Mouse (Mus musculus): ENCODE measurements around the gene Ptgis. TPM values are rescaled to one million over a fixed set of nuclear protein-coding genes. Genes with fewer than 3 reads are reported as not detected.

The Ptgis gene
- polyA plus RNA-seq, 1 experiment, result 116 TPM

DNA sequence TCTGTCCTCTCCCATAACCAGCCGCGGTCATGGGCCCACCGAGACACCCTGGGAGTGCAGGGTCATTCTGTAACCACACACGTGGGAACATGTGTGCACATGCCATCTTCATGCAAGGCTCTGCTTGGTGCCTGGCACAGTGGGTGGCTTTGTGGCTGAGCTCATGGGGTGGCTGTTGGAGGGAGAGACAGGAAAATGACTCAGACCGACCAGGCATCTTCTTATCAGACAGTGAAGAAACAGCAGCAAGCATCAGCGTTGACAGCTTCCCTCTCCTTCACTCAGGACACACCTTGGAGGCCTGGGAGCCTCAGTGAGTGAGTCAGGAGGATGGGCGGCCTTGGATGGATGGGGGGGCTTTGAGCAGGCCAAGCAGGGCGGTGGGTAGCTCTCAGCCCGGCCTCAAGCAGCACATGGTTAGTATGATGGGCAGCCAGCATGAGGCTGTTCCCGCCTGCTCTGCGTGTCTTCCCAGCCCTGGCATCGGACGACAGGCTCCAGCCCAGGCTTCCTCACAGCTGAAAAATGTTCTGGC lies 32.9 kb upstream of the Ptgis start:
- H3K27me3 ChIP-seq (ENCODE audit: control insufficient read depth, insufficient read depth, insufficient read length), result no peaks in the 10 kb centered on the region
- TF ChIP-seq TCF12 (IDR thresholded peaks at IDR 0.05; ENCODE audit: insufficient read depth, poor library complexity, severe bottlenecking) (no peak), MYOG (IDR thresholded peaks at IDR 0.05; ENCODE audit: control insufficient read depth in 1 of 3, insufficient read depth in 1 of 3, insufficient read length in 2 of 3, low read depth in 2 of 3) (peak in 1 of 3 experiments; percentile 5), MYOD1 (IDR thresholded peaks at IDR 0.05; ENCODE audit: control insufficient read depth in 1 of 3, insufficient read length in 2 of 3, low read depth in 2 of 3) (peak in 1 of 3 experiments; percentile 6)
- no peaks in the 10 kb centered on the region for H3K79me2 ChIP-seq (ENCODE audit: control insufficient read depth, insufficient read depth)
- H3ac ChIP-seq (ENCODE audit: control insufficient read depth, insufficient read length), result no peak overlapping the region
- H3K36me3 ChIP-seq (ENCODE audit: control insufficient read depth, insufficient read depth), result no peaks in the 10 kb centered on the region
- H3K4me2 ChIP-seq (ENCODE audit: low read depth), result no peak overlapping the region
- no peak overlapping the region for H3K4me3 ChIP-seq

DNA sequence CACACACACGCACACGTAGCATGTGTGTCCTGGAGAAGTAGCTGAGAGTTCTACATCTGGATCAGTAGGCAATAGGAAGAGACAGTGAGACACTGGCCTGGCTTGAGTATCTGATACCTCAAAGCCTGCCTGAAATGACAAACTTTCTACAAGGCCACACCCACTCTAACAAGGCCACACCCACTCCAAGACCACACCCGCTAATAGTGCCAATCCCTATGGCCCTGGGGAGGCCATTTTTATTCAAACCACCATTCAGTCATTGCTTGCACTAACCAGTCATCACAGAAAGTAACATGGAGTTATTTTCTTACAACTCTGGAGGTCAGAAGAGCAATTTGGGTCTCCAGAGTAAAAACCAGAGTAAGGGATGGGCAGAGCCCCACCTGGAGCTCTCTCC lies 32.3 kb upstream of the Ptgis start:
- Histone ChIP-seq H3K4me3 (no peak overlapping the region), H3K4me2 (ENCODE audit: low read depth) (no peak overlapping the region), H3K79me2 (ENCODE audit: control insufficient read depth, insufficient read depth) (no peaks in the 10 kb centered on the region), H3ac (ENCODE audit: control insufficient read depth, insufficient read length) (no peak overlapping the region), H3K27me3 (ENCODE audit: control insufficient read depth, insufficient read depth, insufficient read length) (no peaks in the 10 kb centered on the region), H3K36me3 (ENCODE audit: control insufficient read depth, insufficient read depth) (no peaks in the 10 kb centered on the region)
- TF ChIP-seq E2F4 (IDR thresholded peaks at IDR 0.05; ENCODE audit: insufficient read depth), result no peak
- TF ChIP-seq CEBPB (IDR thresholded peaks at IDR 0.05; ENCODE audit: insufficient read depth, poor library complexity, severe bottlenecking), result no peak
- no peak for TF ChIP-seq USF1 (IDR thresholded peaks at IDR 0.05; ENCODE audit: low read depth)
- no peak for TF ChIP-seq TCF12 (IDR thresholded peaks at IDR 0.05; ENCODE audit: insufficient read depth, poor library complexity, severe bottlenecking)
- TF ChIP-seq MYOG (IDR thresholded peaks at IDR 0.05; ENCODE audit: control insufficient read depth in 1 of 3, insufficient read depth in 1 of 3, insufficient read length in 2 of 3, low read depth in 2 of 3), result no peak

DNA sequence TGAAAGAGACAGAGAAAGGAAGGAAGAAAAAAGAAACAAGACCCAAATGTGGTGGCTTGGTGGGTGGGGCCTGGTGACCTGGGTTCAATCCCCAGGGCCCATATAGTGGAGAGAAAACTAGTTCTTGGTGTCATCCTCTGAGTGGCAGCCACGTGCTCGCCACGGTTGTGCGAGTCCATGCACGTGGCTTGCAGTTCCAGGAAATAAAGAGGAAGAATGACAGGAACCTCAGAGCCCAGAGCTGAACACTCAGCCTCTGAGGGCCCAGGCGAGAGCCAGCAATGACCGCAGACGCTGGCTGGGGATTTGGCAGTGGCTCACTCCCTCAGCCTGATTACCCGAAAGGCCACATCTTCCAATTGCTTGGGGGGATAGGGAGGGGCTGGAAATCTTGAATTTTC lies 30.7 kb upstream of the Ptgis start:
- H3ac ChIP-seq (ENCODE audit: control insufficient read depth, insufficient read length), result no peak overlapping the region
- TF ChIP-seq POLR2A (IDR thresholded peaks at IDR 0.05; ENCODE audit: insufficient read length, low read depth), result no peak
- H3K27me3 ChIP-seq (ENCODE audit: control insufficient read depth, insufficient read depth, insufficient read length), result no peaks in the 10 kb centered on the region
- no peaks in the 10 kb centered on the region for H3K36me3 ChIP-seq (ENCODE audit: control insufficient read depth, insufficient read depth)
- H3K79me2 ChIP-seq (ENCODE audit: control insufficient read depth, insufficient read depth), result no peaks in the 10 kb centered on the region
- H3K4me2 ChIP-seq (ENCODE audit: low read depth), result no peak overlapping the region
- H3K4me3 ChIP-seq, result no peak overlapping the region

DNA sequence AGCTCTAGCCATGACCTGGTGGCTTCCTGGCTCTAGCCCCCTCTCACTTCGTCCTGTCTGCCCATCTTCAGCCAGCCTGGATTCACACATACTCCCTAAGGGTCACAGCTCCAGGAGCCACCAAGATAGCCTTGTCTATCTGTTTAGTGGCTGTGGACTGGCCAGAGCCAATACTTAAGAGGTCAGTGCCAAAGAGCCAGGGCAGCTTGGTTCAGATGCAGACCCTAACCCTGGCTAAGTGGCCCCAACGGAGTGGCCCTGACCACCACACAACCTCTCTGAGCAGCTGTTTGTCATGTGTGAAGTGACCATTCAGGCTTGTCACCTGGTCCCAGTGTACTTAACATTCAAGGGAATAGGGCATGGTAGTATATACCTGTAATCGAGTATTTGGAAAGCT lies 30.1 kb upstream of the Ptgis start:
- Histone ChIP-seq H3K27me3 (ENCODE audit: control insufficient read depth, insufficient read depth, insufficient read length) (no peaks in the 10 kb centered on the region), H3ac (ENCODE audit: control insufficient read depth, insufficient read length) (no peak overlapping the region), H3K4me2 (ENCODE audit: low read depth) (no peak overlapping the region), H3K4me3 (no peak overlapping the region), H3K36me3 (ENCODE audit: control insufficient read depth, insufficient read depth) (no peaks in the 10 kb centered on the region), H3K79me2 (ENCODE audit: control insufficient read depth, insufficient read depth) (no peaks in the 10 kb centered on the region)
- TF ChIP-seq TCF12 (IDR thresholded peaks at IDR 0.05; ENCODE audit: insufficient read depth, poor library complexity, severe bottlenecking), result no peak
- no peak for TF ChIP-seq POLR2AphosphoS2 (IDR thresholded peaks at IDR 0.05; ENCODE audit: insufficient read length, low read depth)
- no peak for TF ChIP-seq POLR2A (IDR thresholded peaks at IDR 0.05; ENCODE audit: insufficient read length, low read depth)
- TF ChIP-seq SRF (IDR thresholded peaks at IDR 0.05; ENCODE audit: control insufficient read depth, insufficient read length, low read depth), result no peak

DNA sequence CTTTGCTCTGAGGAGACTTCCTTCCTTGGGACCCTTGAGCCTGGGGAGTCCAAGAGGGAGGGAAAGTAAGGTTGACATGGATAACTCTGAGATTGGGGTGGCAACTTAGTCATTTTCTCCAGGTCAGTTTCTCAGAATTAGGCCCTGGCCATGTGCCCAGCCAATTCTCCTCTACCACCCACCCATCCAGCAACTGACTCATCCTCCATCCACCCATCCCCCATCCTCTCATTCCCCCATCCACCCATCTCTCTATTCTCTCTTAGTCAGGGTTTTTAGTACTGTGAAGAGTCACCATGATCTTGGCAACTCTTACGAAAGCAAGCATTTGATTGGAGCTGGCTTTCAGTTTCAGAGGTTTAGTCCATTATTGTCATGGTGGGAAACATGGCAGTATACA lies 28.3 kb upstream of the Ptgis start:
- Histone ChIP-seq H3K4me3 (no peak overlapping the region), H3K36me3 (ENCODE audit: control insufficient read depth, insufficient read depth) (no peaks in the 10 kb centered on the region), H3K79me2 (ENCODE audit: control insufficient read depth, insufficient read depth) (no peaks in the 10 kb centered on the region), H3K27me3 (ENCODE audit: control insufficient read depth, insufficient read depth, insufficient read length) (no peaks in the 10 kb centered on the region), H3ac (ENCODE audit: control insufficient read depth, insufficient read length) (no peak overlapping the region), H3K4me2 (ENCODE audit: low read depth) (peak overlapping the region; percentile 14)
- no peak for TF ChIP-seq MYOG (IDR thresholded peaks at IDR 0.05; ENCODE audit: control insufficient read depth in 1 of 3, insufficient read depth in 1 of 3, insufficient read length in 2 of 3, low read depth in 2 of 3)
- no peak for TF ChIP-seq USF1 (IDR thresholded peaks at IDR 0.05; ENCODE audit: low read depth)
- TF ChIP-seq POLR2A (IDR thresholded peaks at IDR 0.05; ENCODE audit: insufficient read length, low read depth), result no peak
- no peak for TF ChIP-seq MAX (IDR thresholded peaks at IDR 0.05; ENCODE audit: low read depth)
- no peak for TF ChIP-seq CEBPB (IDR thresholded peaks at IDR 0.05; ENCODE audit: insufficient read depth, poor library complexity, severe bottlenecking)
- no peak for TF ChIP-seq REST (IDR thresholded peaks at IDR 0.05; ENCODE audit: insufficient read depth, insufficient read length)
- no peak for TF ChIP-seq TCF12 (IDR thresholded peaks at IDR 0.05; ENCODE audit: insufficient read depth, poor library complexity, severe bottlenecking)
- TF ChIP-seq TCF3 (IDR thresholded peaks at IDR 0.05; ENCODE audit: insufficient read length, low read depth), result no peak
- TF ChIP-seq POLR2AphosphoS2 (IDR thresholded peaks at IDR 0.05; ENCODE audit: insufficient read length, low read depth), result no peak
- TF ChIP-seq E2F4 (IDR thresholded peaks at IDR 0.05; ENCODE audit: insufficient read depth), result no peak
- TF ChIP-seq MYOD1 (IDR thresholded peaks at IDR 0.05; ENCODE audit: control insufficient read depth in 1 of 3, insufficient read length in 2 of 3, low read depth in 2 of 3), result no peak

DNA sequence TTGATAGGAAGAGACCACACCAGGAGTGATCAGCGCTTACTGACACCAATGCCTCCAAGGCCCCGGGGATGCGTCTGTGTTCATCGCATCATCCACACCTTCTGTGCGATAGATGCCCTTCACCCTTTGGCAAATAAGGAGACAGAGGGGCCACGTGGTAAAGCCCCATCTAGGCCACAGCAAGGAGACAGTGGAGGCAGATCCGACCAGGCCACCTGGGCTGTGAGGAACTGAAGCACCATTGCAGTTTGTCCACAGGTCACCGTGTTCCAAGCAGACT lies 27.9 kb upstream of the Ptgis start:
- no peak overlapping the region for H3K4me3 ChIP-seq
- TF ChIP-seq MYOG (IDR thresholded peaks at IDR 0.05; ENCODE audit: control insufficient read depth in 1 of 3, insufficient read depth in 1 of 3, insufficient read length in 2 of 3, low read depth in 2 of 3) (no peak), CEBPB (IDR thresholded peaks at IDR 0.05; ENCODE audit: insufficient read depth, poor library complexity, severe bottlenecking) (no peak), REST (IDR thresholded peaks at IDR 0.05; ENCODE audit: insufficient read depth, insufficient read length) (no peak), POLR2AphosphoS2 (IDR thresholded peaks at IDR 0.05; ENCODE audit: insufficient read length, low read depth) (no peak), TCF12 (IDR thresholded peaks at IDR 0.05; ENCODE audit: insufficient read depth, poor library complexity, severe bottlenecking) (no peak), MAX (IDR thresholded peaks at IDR 0.05; ENCODE audit: low read depth) (no peak), TCF3 (IDR thresholded peaks at IDR 0.05; ENCODE audit: insufficient read length, low read depth) (no peak), MYOD1 (IDR thresholded peaks at IDR 0.05; ENCODE audit: control insufficient read depth in 1 of 3, insufficient read length in 2 of 3, low read depth in 2 of 3) (no peak), SRF (IDR thresholded peaks at IDR 0.05; ENCODE audit: control insufficient read depth, insufficient read length, low read depth) (no peak), USF1 (IDR thresholded peaks at IDR 0.05; ENCODE audit: low read depth) (no peak), E2F4 (IDR thresholded peaks at IDR 0.05; ENCODE audit: insufficient read depth) (no peak)
- H3K79me2 ChIP-seq (ENCODE audit: control insufficient read depth, insufficient read depth), result no peaks in the 10 kb centered on the region
- no peak overlapping the region for H3ac ChIP-seq (ENCODE audit: control insufficient read depth, insufficient read length)
- no peaks in the 10 kb centered on the region for H3K27me3 ChIP-seq (ENCODE audit: control insufficient read depth, insufficient read depth, insufficient read length)
- H3K36me3 ChIP-seq (ENCODE audit: control insufficient read depth, insufficient read depth), result no peaks in the 10 kb centered on the region
- H3K4me2 ChIP-seq (ENCODE audit: low read depth), result peak overlapping the region; percentile 14

Data from myocyte (in vitro differentiated cells).